Mouse (Mus musculus) thymus, adult 18-20 months (tissue): ENCODE data around the gene Casr.

Experiments used
- DNase-seq, 2 experiments: peaks; one replicate each; pipeline ENCODE4 v3.0.0; 2022; ENCODE audit warnings: mixed read lengths in 2 of 2

Gene Casr

DNA sequence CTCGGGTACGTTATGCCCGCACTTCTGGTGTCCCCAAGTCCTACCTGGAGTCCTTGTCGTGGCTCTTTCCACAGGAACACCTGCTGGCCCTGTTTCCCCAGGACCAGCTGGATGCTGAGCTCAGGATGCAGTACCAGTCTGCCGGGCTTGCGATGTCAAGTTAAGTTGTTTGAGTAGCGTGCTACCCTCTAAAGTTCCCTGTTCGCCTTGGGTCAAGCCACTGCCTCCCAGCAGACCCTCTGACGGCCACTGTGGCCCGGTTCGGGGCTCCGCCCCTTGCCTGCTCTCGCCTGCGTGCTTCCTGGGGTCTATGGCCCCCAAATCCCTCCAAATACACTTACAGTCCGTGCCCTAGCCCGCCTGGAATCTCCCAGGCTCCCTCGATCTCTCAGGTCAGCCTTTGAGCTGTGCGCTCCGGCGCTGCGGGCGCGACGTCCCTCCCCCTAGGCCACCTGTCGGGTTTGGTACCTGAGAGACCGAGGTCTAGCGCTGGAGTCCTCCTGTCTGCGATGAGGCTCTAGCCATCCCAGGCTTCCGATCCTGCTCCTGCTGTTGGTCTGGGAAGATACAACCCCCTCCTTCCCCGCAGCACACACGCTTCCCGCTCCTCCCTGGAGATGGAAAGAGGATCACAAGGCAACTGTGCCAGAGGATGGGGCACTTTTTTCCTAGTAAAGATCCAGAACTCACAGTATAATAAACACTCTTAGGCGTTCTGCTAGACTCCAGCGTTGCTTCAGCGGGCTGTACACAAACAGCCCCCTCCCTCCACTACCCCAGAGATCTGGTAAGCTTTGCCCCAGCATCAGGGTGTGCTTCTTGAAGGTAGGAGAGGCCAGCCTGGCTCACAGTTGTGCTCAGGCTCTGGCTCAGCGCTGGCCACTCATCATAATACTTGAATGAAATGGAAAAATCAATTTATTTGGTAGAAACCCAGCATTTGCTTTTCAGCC is at the start of gene Casr:
Gene Casr, minus strand, starts transcription at position 756 of the 953 bp plus-strand sequence.
- DNase-seq, result no peak

DNA sequence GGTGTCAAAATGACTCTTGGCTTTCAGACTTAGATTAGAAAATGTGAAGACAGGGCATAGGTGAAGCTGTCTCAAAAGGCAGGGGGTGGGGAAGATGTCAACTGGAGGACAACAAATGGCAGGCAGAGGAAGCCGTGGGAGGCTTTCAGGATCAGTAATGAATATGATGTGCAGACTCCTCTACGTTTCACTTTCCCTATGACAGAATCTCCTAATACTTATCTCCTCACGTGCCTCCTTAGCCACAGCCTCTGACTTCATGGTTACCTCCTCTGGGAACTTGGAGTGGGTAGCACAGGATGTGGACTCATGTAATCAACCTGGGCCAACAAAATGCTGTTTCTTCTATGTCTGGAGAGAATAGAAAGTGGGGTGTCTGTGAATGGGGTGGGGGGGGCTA is 40.7 kb upstream of the Casr start:
- no peak for DNase-seq

DNA sequence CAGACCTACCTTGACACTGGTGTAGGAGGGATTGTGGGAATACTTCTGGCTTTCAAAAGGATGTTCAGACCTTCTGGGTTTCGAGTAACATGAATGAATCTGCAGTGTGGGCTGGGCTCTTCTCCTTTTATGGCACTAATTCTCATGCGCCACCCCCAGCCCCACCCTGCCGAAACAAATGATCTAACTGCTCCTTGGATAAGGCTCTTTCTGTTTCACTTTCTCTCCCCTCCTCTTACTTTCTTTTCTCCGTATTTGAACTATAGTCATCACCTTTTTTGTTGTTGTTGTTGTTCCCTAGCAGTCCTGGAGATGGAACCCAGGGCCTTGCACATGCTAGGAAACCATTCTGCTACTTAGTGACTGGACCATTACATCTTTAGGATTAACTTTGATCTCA is 36.3 kb upstream of the Casr start:
- no peak for DNase-seq

DNA sequence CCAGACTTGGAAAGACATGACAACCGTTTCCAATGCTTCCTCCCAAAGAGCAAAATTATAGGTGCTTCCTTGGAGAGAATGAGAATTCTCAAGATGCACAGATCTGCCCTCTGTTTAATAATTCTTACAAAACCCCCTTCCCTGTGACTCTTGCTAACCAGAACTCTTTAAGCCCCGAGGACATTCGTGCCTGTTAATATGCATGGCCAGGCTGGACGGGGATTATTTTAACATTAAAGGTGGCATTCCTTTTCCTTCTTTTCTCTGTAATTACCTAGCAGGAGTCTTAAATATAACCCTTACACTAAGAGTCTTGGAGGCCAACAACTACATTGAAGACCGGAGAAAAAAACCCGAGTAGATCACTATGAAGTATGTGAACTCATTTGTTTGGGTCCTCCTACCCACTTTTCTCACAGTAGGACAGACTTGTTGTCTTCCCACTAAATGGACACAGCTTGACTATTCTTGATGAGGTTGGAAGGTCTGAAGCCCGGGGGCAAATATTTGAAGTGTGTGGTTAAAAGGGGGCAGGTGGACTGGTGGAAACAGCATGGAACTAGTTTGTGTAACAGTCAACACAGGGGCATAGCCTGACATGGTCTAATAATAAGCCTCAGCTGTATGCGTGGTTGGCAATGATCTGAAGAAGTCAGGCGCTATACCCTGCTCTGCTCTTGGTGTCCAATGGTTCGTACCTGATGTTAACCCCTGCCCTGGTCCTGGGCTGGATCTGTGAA is 34.9 kb upstream of the Casr start:
- no peak for DNase-seq

DNA sequence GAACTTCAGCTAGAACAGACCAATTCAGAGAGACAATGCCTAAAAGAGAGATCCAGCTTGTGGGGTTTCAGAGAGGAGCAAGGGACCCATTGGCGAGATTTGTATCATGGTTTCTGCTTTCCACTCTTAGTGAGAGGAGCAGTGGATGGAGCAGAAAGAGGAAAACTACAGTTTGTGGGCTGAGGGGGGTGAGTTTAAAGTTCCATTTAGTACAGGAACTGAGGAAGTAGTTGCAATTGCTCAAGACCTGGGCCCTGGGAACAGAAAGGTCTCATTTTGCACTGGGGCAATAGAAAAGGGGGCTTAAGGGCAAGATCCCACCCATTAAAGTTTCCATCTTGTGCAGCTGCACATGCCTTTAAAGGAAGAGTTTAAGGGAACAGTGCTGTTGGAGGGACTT is 28.0 kb upstream of the Casr start:
- DNase-seq, result no peak

DNA sequence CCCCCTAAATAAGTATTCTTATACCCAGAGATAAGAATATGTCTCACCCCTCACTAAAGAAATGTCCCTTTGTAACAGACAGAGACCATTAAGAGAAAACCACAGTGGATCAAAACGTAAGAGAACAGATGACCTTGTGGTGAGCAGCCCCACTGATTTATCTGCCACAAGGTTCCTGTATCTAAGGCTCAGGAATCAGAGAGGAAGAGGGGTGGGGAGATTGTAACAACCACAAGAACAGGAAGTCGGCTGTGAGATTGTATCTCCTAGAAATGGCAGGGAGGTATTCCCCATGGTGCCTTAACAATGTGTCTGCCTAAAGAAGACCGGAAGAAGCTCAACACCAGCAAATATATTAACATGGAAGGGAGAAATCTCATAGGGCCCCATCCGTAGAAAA is 26.0 kb upstream of the Casr start:
- DNase-seq, result no peak

DNA sequence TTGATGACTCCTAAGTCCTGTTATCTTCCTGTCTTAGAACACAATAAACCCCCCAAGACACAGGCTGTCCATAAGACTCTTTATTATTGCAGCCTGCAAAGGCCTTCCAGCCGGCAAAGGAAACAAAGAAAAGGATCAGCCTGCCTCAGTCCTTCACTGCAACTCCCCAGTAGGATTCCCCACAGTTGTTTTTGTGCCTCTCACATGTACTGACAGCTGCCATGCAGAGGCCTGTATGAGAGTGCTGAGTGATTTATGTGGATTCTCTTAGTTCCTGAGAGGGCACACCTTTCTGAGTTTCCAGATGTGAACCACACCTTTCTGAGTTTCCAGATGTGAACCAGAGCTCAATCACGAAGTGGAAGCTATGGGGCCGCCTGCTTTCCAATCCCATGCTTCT is 20.1 kb upstream of the Casr start:
- no peak for DNase-seq

DNA sequence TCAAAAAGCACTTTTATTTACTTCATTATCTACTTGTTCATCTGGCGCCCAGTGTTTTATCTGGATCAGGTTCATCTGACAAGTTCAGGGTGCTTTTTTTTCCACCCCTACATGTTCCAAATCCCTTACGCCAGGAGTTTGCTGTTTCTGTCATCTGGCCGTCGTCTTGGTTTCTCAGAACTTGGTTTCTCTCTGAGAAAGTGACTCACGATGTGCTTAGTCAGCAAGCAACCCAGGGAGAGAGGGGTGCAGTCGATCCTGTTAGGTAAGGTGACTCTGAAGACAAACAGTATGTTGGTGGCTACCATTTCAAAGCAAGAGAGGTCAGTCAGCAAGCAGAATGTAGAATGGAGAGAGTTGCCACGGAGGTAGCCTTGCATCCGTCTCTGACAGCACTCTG is 10.0 kb upstream of the Casr start:
- DNase-seq, result no peak

DNA sequence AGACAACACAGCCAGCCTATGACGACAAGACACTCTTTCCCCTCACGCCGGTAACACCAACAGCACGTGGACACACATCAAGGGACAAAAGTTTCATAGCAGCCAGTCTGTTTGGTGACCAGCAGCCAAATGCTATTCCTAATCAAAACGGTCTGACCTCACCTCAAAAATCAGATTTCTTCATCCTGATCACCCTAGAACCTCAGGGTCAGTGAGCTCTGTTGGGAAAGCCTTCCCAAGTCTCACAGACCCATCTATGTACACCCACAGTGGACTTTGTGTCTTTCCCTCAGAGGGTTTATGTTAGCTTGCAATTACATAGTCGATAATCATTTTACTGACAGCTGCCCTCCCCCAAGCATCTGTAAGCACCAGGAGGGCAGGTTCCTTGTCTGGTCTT is 2.4 kb downstream of the Casr start:
- no peak for DNase-seq

DNA sequence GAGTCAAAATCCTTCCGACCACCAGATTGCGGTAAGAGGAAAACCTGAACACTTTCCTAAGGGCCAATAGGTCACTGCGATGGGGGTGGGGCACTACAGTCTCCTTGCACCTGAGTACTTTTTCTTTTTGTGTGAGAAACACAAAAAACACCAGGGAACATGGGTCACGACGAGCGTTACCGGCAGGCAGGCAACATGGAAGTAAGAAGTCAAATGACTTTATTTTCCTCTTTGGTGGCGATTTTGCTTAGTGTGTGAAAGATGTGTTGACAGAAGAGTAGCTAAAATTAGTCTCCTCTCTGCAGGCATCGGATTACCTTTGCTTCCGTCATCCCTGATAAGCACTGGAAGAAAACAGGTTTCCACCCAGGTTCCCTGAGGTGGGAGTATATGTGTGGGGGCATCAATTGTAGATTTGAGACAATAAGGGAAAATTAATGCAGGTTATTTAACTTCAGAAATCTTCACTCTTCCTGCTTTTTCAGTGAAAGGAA is 6.2 kb downstream of the Casr start:
- DNase-seq, result no peak

DNA sequence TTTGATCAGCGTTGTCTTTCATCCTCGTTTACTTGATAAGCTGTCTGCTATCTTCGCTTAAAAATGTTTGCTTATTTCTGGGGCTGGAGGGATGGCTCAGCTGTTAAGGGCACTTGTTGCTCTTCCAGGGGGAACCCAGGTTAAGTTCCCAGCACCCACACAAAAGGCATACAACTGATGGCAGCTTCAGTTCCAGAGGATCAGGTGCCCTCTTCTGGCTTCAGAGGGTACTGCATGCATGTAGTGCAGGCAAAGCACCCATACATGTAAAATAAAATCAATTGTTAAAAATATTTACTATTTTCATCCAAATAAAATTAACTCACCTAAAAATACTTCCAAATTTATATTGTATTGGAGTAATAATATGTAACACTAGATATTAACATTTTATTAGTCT is 8.3 kb downstream of the Casr start:
- no peak for DNase-seq

DNA sequence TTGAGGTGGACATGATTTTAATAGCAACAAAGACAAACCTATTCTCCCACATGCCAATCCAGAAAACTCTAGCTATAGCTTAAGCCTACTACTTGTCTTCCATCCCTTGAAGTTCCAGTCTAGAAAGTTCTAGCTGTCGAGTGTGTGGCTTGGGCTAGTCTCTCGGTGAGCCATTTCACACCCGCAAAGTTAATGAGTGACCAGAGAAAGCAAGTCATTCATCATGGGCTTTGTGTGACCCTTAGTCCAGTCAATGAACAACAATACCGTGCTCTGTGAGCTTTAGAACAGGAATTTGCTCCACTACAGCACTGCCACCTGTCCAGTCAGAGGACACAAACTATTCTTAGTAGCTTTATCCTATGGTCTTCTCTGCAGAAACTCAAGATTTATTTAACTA is 16.6 kb downstream of the Casr start:
- DNase-seq, result no peak

DNA sequence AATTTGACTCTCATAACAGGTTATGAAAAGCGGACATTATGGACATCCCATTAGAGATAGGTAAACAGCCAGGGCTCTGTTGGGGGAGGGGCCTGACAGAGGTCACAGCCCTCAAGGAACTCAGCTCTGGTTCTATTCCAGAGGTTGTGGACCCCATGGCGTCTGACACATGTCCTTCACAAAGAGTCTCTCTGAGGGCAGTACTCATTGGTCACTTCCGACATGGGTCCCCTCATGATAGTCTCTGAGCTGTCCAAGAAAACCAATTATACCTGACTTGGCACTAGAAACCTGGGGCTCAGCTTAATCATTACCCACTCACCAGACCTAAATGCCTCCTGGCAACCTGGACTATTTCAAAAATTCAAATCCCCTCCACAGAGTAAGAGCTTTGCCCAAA is 18.9 kb downstream of the Casr start:
- DNase-seq, result no peak

DNA sequence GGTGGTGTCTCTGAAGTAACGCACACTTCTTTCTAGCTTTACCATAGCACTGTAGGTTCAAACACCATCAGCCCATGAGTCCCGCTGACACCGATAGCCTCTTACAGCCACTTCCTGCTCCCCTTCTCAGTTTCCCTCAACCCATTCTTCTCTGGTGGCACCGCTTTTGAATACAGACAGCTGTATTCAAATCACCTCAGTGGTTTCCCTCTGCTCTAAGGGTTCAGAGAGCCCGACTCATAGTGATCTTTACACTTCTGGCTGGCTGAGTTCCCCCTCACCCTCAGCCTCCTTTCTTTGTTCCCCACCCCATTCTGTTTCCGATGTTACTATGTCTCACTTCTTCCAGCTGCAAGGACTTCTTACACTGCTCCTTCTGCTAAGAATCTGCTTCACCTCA is 21.1 kb downstream of the Casr start:
- DNase-seq, result no peak

DNA sequence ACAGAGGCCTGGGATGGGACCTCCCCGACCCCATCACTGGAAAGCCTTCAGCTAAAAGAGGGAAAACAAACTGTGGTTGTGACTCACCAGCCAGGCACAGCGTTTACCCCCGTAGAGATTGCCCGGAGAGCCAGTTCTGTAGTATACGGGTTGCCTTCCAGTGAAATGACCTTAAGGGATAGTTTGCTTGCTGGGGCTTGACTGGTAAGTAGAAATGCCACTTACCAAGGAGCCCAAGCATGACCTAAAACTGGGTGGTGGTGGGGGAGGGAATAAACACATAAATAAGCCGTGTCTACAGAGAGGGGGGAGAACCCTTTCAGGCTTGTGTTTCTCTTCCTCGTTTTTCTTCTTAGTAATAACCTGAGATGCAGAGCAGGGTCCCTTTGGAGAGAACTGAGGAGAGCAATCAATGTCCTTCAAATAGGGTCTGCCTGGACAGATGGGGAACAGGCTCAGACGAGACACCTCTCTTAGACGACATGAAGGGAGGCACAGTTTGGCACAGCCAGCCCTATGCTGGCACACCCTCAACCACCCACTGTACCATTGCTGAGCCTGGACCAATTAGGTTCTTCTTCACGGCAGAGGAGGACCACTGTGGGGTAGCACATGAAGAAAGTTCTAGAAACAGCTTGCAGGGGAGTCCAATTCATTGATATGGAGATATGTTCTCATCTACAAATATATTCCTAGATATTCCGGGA is 28.8 kb downstream of the Casr start:
- no peak for DNase-seq

DNA sequence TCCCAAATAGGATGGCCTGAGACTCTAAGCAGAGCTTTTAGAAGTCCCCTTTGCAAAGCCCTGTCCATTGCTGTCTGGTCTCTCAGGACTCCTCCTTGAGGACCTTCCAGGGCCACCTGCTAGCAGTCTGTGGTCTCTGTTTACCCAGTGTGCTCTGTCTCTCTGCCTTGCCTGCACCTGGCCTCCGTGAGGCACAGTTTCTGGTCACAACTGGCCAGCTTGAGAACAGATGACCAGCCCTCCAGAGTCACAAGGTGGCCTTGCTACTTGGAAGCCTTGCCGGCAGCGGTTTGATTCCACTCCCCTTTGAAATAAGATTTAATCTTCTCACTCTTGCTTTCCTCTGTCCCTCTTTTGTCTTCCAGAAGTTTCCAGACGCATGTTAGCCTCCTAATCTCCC is 29.9 kb downstream of the Casr start:
- no peak for DNase-seq

DNA sequence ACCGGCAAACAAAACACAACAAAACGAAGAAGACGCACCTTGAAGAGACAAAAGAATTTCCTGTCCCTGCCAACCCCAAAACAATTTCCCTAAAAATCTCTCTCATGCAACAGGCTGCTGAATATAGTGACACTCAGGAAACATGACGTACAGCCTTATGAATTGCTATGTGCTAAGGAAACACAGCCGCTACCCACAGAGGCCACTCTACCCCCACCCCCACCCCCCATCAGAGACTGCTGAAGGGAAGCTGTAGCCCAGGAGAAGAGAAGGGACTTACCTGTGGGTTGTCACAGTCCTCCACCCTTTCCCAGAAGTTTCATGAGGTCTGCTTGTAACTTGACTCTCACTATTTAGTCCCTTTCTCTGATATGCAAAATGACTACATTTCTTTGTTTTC is 30.3 kb downstream of the Casr start:
- no peak for DNase-seq

DNA sequence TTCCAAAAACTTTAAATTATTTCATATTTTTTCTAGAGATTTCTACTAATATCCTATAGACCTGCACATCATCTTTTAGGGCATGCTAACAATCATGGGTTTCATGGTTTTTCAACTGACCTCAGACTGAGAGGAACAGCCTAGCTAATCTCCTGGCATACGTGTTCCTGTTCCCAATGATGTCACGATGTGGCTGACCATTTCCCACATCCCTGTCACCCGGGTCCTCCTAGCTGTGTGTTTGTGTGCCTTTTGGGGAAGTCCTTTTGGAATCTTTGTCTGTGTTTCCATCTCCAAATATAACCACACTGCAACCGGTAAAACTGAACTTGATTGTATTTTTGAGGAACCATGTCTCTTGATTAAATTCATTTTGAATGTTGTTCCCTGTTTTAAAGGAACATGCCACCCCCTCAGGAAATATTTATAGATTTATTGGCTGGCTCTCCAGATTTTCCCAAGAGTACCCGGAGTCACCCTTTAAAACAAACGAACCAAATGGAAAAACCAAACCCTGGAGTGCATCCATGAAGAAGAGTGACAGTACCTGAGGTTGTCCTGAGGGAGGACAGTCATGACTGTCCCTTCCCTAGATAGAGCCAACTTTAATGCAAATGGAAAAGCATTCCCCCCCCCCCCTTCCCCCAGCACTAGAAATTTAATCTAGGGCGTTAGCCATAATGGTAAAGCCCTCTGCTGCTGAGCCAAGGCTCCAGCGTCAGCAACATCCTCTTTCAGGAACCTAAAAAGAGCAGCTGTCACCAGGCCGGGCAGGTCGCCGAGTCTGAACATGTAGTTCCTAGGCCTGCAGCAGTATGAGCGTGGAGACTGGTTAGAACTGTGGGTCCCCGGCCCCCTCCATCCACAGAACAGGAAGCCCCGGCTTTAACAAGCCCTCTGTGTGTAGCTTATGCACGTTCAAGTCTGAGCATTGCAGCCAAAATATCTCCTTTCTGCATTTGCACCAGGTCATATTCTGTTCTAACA is 31.1 kb downstream of the Casr start:
- DNase-seq, result no peak

DNA sequence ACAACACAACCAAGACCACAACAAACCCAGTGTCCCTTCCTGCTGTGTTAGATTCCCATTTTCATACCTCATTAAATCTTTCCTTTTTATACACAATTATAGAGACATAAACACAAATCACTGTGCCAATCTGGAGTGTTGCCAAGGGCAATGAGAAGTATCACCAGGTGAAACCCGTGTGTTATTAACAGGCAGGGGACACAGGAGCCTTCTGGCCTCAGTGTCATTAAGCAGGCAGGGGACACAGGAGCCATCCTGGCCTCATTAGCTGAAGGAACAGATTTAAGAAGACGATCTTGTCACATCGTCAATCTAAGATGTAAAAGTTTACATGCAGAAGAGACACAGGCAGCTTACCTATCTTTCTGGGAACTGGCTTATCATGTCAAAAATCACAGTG is 33.1 kb downstream of the Casr start:
- no peak for DNase-seq

DNA sequence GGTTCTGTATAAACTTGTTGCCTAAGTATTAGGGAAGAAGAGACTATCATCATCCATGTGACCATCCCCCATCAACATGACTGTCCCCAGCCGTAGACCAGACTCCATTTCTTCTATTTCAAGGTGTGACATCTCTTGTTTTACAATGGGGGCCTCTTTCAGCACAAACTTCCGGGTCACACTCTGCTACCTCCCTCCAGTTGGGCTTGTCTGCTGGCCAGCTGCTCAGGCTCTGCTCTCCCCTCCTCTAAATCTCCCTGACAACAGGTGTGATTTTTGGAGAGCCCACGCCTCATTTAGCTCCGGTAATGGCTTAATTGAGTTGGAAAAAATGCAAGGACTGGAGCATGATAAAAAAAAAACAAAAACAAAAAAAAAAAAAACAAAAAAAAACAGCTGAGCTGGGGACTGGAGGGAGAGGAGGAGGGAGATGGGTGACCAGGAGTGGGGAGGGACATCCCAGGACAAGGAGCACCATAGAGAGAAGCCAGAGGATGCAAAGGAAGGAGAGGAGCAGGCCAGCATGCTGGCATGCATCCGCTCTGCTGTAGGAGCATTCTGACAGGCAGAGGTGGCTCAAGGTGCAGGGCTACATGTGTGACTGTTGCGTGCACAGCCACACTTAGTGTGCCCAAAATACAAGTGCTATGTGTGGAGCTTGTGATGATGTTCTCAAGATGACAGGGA is 35.2 kb downstream of the Casr start:
- no peak for DNase-seq

DNA sequence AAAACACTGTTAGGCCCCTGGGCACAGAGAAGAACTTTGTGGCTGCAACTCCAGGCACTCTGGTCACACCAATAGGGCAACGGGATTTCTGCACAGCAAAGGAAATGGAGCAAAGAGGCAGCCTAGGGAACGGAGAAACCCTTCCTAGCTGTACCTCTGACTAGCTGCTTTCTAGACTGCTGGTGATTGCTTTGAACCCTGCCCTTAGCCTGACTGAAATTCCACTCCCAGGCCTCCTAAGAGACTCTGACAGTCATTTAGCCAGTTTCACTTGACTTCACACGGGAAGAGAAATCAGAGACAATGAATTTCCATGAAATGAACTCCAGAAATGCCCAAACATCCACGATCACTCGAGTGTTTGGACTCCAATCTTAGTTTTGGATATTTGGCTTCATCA is 38.8 kb downstream of the Casr start:
- DNase-seq, result no peak

DNA sequence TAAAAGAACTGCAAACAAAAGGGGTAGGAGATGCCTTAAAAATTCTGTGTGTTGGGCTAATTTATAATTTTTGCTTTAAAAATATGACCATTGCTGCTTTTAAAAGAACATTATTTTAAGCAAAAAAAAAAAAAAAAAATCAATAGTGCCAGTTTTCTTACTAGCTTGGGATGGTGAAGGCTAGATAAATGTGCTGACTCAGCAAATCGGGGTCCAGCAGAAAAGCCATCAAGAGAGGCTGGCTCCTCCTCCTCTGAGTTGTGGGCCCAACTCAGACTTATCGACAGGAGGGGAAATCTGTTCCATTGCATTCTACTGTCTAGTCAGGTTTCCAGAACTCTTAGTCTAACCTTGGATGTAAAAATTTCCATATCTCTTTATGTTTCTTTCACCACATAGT is 45.6 kb downstream of the Casr start:
- DNase-seq, result no peak
